Mouse (Mus musculus) hindbrain, embryonic 14.5 days (tissue): ENCODE results near the gene Prss40. TPM values are rescaled to one million over a fixed set of nuclear protein-coding genes. Genes with fewer than 3 reads are reported as not detected.

Experiments
- ATAC-seq: fragments of 200-750 bp; cut with Nextera tagmentation; 2 replicates; pipeline ENCODE4 v1.8.0; 2017; ENCODE audit warnings: moderate number of reproducible peaks, mild to moderate bottlenecking, moderate TSS enrichment, moderate library complexity; ENCODE audit not compliant: low FRiP score
- DNase-seq: peaks from one replicate; pipeline ENCODE4 v3.0.0-alpha.2; 2015; ENCODE audit warnings: low spot score
- H3K27ac ChIP-seq: fragments of 300-500 bp; sonication (generic); 2 replicates; pipeline ENCODE4 v1.5.1; 2014; ENCODE audit warnings: mild to moderate bottlenecking, moderate library complexity
- H3K27me3 ChIP-seq: fragments of 300-500 bp; sonication (generic); 2 replicates; pipeline ENCODE4 v1.6.1; 2014; ENCODE audit warnings: mild to moderate bottlenecking, low read length, mixed read lengths; ENCODE audit not compliant: control insufficient read depth, insufficient read depth
- H3K36me3 ChIP-seq: fragments of 300-500 bp; sonication (generic); replicated peaks from 2 replicates; pipeline ENCODE4 v1.6.1; 2014; ENCODE audit not compliant: control insufficient read depth, insufficient read depth
- H3K4me1 ChIP-seq: fragments of 300-500 bp; sonication (generic); replicated peaks from 2 replicates; pipeline ENCODE4 v1.6.1; 2014; ENCODE audit warnings: antibody characterized with exemption, low read length, mixed read lengths; ENCODE audit not compliant: control insufficient read depth, insufficient read depth
- H3K4me2 ChIP-seq: fragments of 300-500 bp; sonication (generic); replicated peaks from 2 replicates; pipeline ENCODE4 v1.6.1; 2014; ENCODE audit warnings: mild to moderate bottlenecking, moderate library complexity
- H3K4me3 ChIP-seq: fragments of 300-500 bp; sonication (generic); replicated peaks from 2 replicates; pipeline ENCODE4 v1.5.1; 2014; ENCODE audit warnings: mild to moderate bottlenecking, low read length
- H3K9ac ChIP-seq: fragments of 300-500 bp; sonication (generic); 2 replicates; pipeline ENCODE4 v1.6.1; 2014
- H3K9me3 ChIP-seq: fragments of 300-500 bp; sonication (generic); 2 replicates; pipeline ENCODE4 v1.6.1; 2016; ENCODE audit warnings: low read length; ENCODE audit not compliant: control insufficient read depth
- WGBS: fragments of 180-500 bp; shearing (Covaris S2); extraction: QIAGEN DNeasy Blood & Tissue Kit; methylation state at CpG from one replicate; pipeline ENCODE4 v1.1.7; 2014; 5-methylcytosine and 5-hydroxymethylcytosine counted together
- polyA plus RNA-seq: library from polyadenylated mRNA; unstranded; fragments of >200 nt; fragmentation: Nextera tagmentation; extraction: Ambion mirVana; gene quantifications from 2 replicates; pipeline ENCODE4 v1.2.1, GENCODE M21; 2014

Prss40 gene
- polyA plus RNA-seq, 1 experiment from 2014 or later: not detected

GRCm38 (mm10) chr1:34578851-34579781 lies 18.4 kb upstream of the Prss40 start, which contains the start of gene Amer3:
Gene Amer3 (plus strand): TSS chr1:34579657.
- DNase-seq (peak; percentile 86), ATAC-seq (peak; percentile 92)
- Histone ChIP-seq H3K4me1 (peaks cover 32% of the 10 kb centered on the region), H3K27me3 (peaks cover 7% of the 10 kb centered on the region), H3K9ac (peak within 1 kb of the TSS; percentile 79), H3K36me3 (no peaks in the 10 kb centered on the region), H3K4me3 (peak within 1 kb of the TSS; percentile 53), H3K9me3 (no peaks in the 10 kb centered on the region), H3K27ac (peak within 1 kb of the TSS; percentile 91), H3K4me2 (peak within 1 kb of the TSS; percentile 77)
- under 1% methylated on average over 52 of the region's 53 CpGs for WGBS

GRCm38 (mm10) chr1:34573221-34573620 lies 12.5 kb upstream of the Prss40 start:
- Histone ChIP-seq H3K4me1 (no peaks in the 10 kb centered on the region), H3K36me3 (no peaks in the 10 kb centered on the region), H3K4me2 (no peak overlapping the region), H3K4me3 (no peak overlapping the region), H3K9ac (no peak overlapping the region), H3K9me3 (no peaks in the 10 kb centered on the region), H3K27ac (no peak overlapping the region), H3K27me3 (peaks cover 3% of the 10 kb centered on the region; the same call in 1 of the 2 replicates)
- DNase-seq: no peak
- no peak for ATAC-seq
- WGBS: 88% methylated on average over 6 of the region's 6 CpGs

GRCm38 (mm10) chr1:34571431-34571830 lies 10.7 kb upstream of the Prss40 start:
- ATAC-seq: no peak
- 68% methylated on average over 6 of the region's 6 CpGs for WGBS
- H3K27me3 ChIP-seq: no peaks in the 10 kb centered on the region

GRCm38 (mm10) chr1:34569876-34570275 lies 9.1 kb upstream of the Prss40 start:
- Histone ChIP-seq H3K9ac (no peak overlapping the region), H3K27ac (no peak overlapping the region), H3K4me1 (no peaks in the 10 kb centered on the region), H3K36me3 (no peaks in the 10 kb centered on the region), H3K9me3 (no peaks in the 10 kb centered on the region), H3K4me2 (no peak overlapping the region), H3K4me3 (no peak overlapping the region), H3K27me3 (no peaks in the 10 kb centered on the region)
- WGBS: 90% methylated on average over 2 of the region's 2 CpGs
- DNase-seq: no peak
- ATAC-seq: no peak

More at GRCm38 (mm10) chr1:34571431-34571830, 10.7 kb upstream of the Prss40 start:
- Histone ChIP-seq H3K9ac (no peak overlapping the region), H3K4me1 (no peaks in the 10 kb centered on the region), H3K4me3 (no peak overlapping the region), H3K9me3 (no peaks in the 10 kb centered on the region), H3K36me3 (no peaks in the 10 kb centered on the region), H3K27ac (no peak overlapping the region), H3K4me2 (no peak overlapping the region)
- no peak for DNase-seq

- Histone ChIP-seq H3K4me2 (no peak overlapping the region), H3K9ac (no peak overlapping the region)
- ATAC-seq: no peak
Observed at GRCm38 (mm10) chr1:34568120-34568519, 7.4 kb upstream of the Prss40 start.

GRCm38 (mm10) chr1:34564383-34565045 lies 3.8 kb upstream of the Prss40 start:
- Histone ChIP-seq H3K4me2 (no peak overlapping the region), H3K9me3 (no peaks in the 10 kb centered on the region), H3K4me1 (no peaks in the 10 kb centered on the region), H3K9ac (no peak overlapping the region), H3K36me3 (no peaks in the 10 kb centered on the region), H3K27ac (no peak overlapping the region), H3K4me3 (no peak overlapping the region), H3K27me3 (no peaks in the 10 kb centered on the region)
- 89% methylated on average over 8 of the region's 8 CpGs for WGBS
- DNase-seq (no peak), ATAC-seq (no peak)

More at GRCm38 (mm10) chr1:34568120-34568519, 7.4 kb upstream of the Prss40 start:
- H3K36me3 ChIP-seq: no peaks in the 10 kb centered on the region
- WGBS: 93% methylated on average over 2 of the region's 2 CpGs
- H3K4me1 ChIP-seq: no peaks in the 10 kb centered on the region
- H3K27ac ChIP-seq: no peak overlapping the region
- H3K9me3 ChIP-seq: no peaks in the 10 kb centered on the region
- H3K27me3 ChIP-seq: no peaks in the 10 kb centered on the region
- no peak overlapping the region for H3K4me3 ChIP-seq
- DNase-seq: no peak

GRCm38 (mm10) chr1:34554275-34554674 lies 6.5 kb downstream of the Prss40 start:
- ATAC-seq (no peak), DNase-seq (no peak)
- no peak overlapping the region for H3K9ac ChIP-seq
- no peaks in the 10 kb centered on the region for H3K9me3 ChIP-seq
- H3K27ac ChIP-seq: no peak overlapping the region
- no peaks in the 10 kb centered on the region for H3K27me3 ChIP-seq
- no peaks in the 10 kb centered on the region for H3K4me1 ChIP-seq
- H3K36me3 ChIP-seq: no peaks in the 10 kb centered on the region
- no peak overlapping the region for H3K4me3 ChIP-seq
- H3K4me2 ChIP-seq: no peak overlapping the region
- 89% methylated on average over 7 of the region's 7 CpGs for WGBS

- Histone ChIP-seq H3K9ac (no peak overlapping the region), H3K27ac (no peak overlapping the region), H3K27me3 (no peaks in the 10 kb centered on the region), H3K4me2 (no peak overlapping the region), H3K36me3 (no peaks in the 10 kb centered on the region), H3K9me3 (no peaks in the 10 kb centered on the region), H3K4me3 (no peak overlapping the region), H3K4me1 (no peaks in the 10 kb centered on the region)
- no peak for DNase-seq
- no peak for ATAC-seq
- 83% methylated on average over 1 of the region's 1 CpGs for WGBS
Observed at GRCm38 (mm10) chr1:34553690-34554089, 7.1 kb downstream of the Prss40 start.

GRCm38 (mm10) chr1:34547074-34547473 lies 13.7 kb downstream of the Prss40 start:
- WGBS: 89% methylated on average over 1 of the region's 1 CpGs
- no peak overlapping the region for H3K4me3 ChIP-seq
- H3K4me2 ChIP-seq: no peak overlapping the region
- no peak overlapping the region for H3K27ac ChIP-seq
- no peaks in the 10 kb centered on the region for H3K27me3 ChIP-seq
- no peak overlapping the region for H3K9ac ChIP-seq
- no peaks in the 10 kb centered on the region for H3K9me3 ChIP-seq
- no peaks in the 10 kb centered on the region for H3K36me3 ChIP-seq
- ATAC-seq (no peak), DNase-seq (no peak)
- H3K4me1 ChIP-seq: no peaks in the 10 kb centered on the region
